Mouse (Mus musculus): ENCODE measurements around the gene Acad8. TPM values are rescaled to one million over a fixed set of nuclear protein-coding genes. Genes with fewer than 3 reads are reported as not detected.

Gene Acad8
- polyA plus RNA-seq, 1 experiment from 2014 or later = 34.1 TPM

- no peak for ATAC-seq (ENCODE audit: low FRiP score, low read depth)
- Histone ChIP-seq H3K9me3 (peaks cover 8% of the 10 kb centered on the region; the same call in 1 of the 2 replicates), H3K27ac (no peak overlapping the region), H3K4me3 (no peak overlapping the region), H3K27me3 (replicated peaks) (no peaks in the 10 kb centered on the region), H3K4me1 (no peaks in the 10 kb centered on the region), H3K4me2 (replicated peaks) (no peak overlapping the region), H3K9ac (no peak overlapping the region), H3K36me3 (no peaks in the 10 kb centered on the region)
- 69% methylated on average over 2 of the region's 2 CpGs for WGBS
Observed at GRCm38 (mm10) chr9:26947790-26948189, 51.6 kb downstream of the Acad8 start.

DNA sequence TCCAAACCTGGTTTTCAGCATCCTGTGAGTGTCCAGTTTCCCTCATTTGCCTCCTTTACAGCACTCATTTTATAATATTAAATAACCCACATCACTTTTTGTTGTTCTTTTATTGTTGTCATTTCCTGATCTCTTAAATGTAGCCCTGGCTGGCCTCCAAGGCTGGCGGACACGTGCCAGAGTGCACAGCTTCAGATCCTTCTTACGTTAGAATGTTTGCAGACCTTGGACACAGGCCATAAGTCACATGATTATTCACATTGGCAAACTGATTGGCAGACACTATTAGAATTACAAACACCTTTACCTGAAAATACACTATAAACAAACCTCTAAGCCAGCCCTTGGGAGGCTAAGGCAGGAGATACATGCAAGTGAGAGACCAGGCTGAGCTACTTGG lies 75.2 kb downstream of the Acad8 start:
- no peak overlapping the region for H3K4me2 ChIP-seq (replicated peaks)
- WGBS = 83% methylated on average over 3 of the region's 3 CpGs
- no peak for ATAC-seq (ENCODE audit: low FRiP score, low read depth)

More for the DNA sequence above, 75.2 kb downstream of the Acad8 start:
- H3K27ac ChIP-seq = no peak overlapping the region
- H3K9ac ChIP-seq = no peak overlapping the region
- H3K36me3 ChIP-seq = no peaks in the 10 kb centered on the region
- no peaks in the 10 kb centered on the region for H3K9me3 ChIP-seq
- H3K4me3 ChIP-seq = no peak overlapping the region
- H3K27me3 ChIP-seq (replicated peaks) = no peaks in the 10 kb centered on the region
- no peaks in the 10 kb centered on the region for H3K4me1 ChIP-seq

Other genes starting within 250 kb of the Acad8 start
- gene Glb1l2, start 193.1 kb downstream of the Acad8 start, polyA plus RNA-seq (2016; fragmentation: Nextera tagmentation; extraction: Ambion mirVana) = 2.8 and 3.1 TPM in 2 replicates
- gene Glb1l3, start 138.7 kb downstream of the Acad8 start, polyA plus RNA-seq (2016; fragmentation: Nextera tagmentation; extraction: Ambion mirVana) = not detected in 2 replicates
- gene Gm1110, start 76.5 kb downstream of the Acad8 start, polyA plus RNA-seq (2016; fragmentation: Nextera tagmentation; extraction: Ambion mirVana) = not detected in 2 replicates
- gene Thyn1, start 144 bp upstream of the Acad8 start, polyA plus RNA-seq (2016; fragmentation: Nextera tagmentation; extraction: Ambion mirVana) = 128 and 136 TPM in 2 replicates
- gene Vps26b, start 30.5 kb upstream of the Acad8 start, polyA plus RNA-seq (2016; fragmentation: Nextera tagmentation; extraction: Ambion mirVana) = 66.2 TPM in 2 replicates
- gene Ncapd3, start 30.6 kb upstream of the Acad8 start, polyA plus RNA-seq (2016; fragmentation: Nextera tagmentation; extraction: Ambion mirVana) = 24.8 and 27.6 TPM in 2 replicates
- 114 and 128 TPM in 2 replicates for gene Jam3, start 155.9 kb upstream of the Acad8 start, polyA plus RNA-seq (2016; fragmentation: Nextera tagmentation; extraction: Ambion mirVana)

Measured in neural tube, embryonic 12.5 days (tissue).